Comparison of ENCODE assay signal across 11 mouse cellular contexts in genomic region chr17:7219044-7219718, GRCm38 (mm10). TPM values are rescaled to one million over a fixed set of nuclear protein-coding genes. Genes with fewer than 3 reads are reported as not detected.
DNase-seq lines count a peak whose midpoint lies in the region; ATAC-seq and TF ChIP-seq lines count a peak whose summit lies in the region.
"Had no signal": no experiment of that assay in that cellular context is flagged by ENCODE, and none has a peak within 500 bp of the region (broad histone marks: within the 10 kb centered on the region; RNA-seq: fewer than 3 reads in every experiment).

No protein-coding gene starts in this region.

- H3K9me3 ChIP-seq in MEL (replicated peaks; ENCODE audit: insufficient read depth, low read length) = no peaks in the 10 kb centered on the region
- no peaks in the 10 kb centered on the region for H3K9me3 ChIP-seq in heart, embryonic 11.5 days (replicated peaks; ENCODE audit: control insufficient read depth, low read length)

- peak; percentile 35 for ATAC-seq in heart, embryonic 11.5 days (replicated peaks; ENCODE audit: insufficient number of reproducible peaks, low FRiP score, low TSS enrichment)
- ATAC-seq: liver, postnatal 0 days had no signal

- 0 out of 2 replicates have a peak, but pooled peaks cover 1% of the 10 kb centered on the region for H3K79me2 ChIP-seq in heart, adult 2 months (replicated peaks; ENCODE audit: control insufficient read depth, insufficient read depth, low read length)
- no peaks in the 10 kb centered on the region for H3K79me2 ChIP-seq in MEL (ENCODE audit: control insufficient read depth, insufficient read depth, low read length, poor library complexity)

- no peak for TF ChIP-seq RAD21 in MEL (IDR thresholded peaks at IDR 0.05; ENCODE audit: low read depth, low read length)

- H3K4me1 ChIP-seq in heart, adult 2 months (ENCODE audit: control insufficient read depth, insufficient read depth, low read length) = peaks cover 10% of the 10 kb centered on the region
- H3K4me1 ChIP-seq in MEL (ENCODE audit: control insufficient read depth in 1 of 2, insufficient read depth in 2 of 2, low read length in 2 of 2) = peaks cover 5 to 16% of the 10 kb centered on the region in 2 experiments
- H3K4me1 ChIP-seq in heart, embryonic 11.5 days (ENCODE audit: control insufficient read depth, insufficient read depth, low read length) = peaks cover 26% of the 10 kb centered on the region

- no peak overlapping the region for H3K4me3 ChIP-seq in heart, adult 2 months
- H3K4me3 ChIP-seq in MEL (ENCODE audit: control insufficient read depth in 1 of 2, insufficient read depth in 1 of 2, low read depth in 2 of 2, low read length in 2 of 2) = no peak overlapping the region
- no peak overlapping the region for H3K4me3 ChIP-seq in heart, embryonic 11.5 days (ENCODE audit: low read depth, low read length)
- H3K4me3 ChIP-seq: erythroblast, embryonic 14.5 days had no signal

- intact Hi-C loops in heart, adult 2 months (cut with DNase I) = no loop called here
- intact Hi-C loops in heart, postnatal 25 days (cut with DNase I) = loop anchor here (5.0 kb wide), 1 partner anchor 42 kb away; no protein-coding TSS in a partner anchor

- no peaks in the 10 kb centered on the region for H3K36me3 ChIP-seq in heart, adult 2 months (ENCODE audit: control insufficient read depth, insufficient read depth, low read length)
- H3K36me3 ChIP-seq in MEL (ENCODE audit: control insufficient read depth in 1 of 2, insufficient read depth in 2 of 2, low read length in 2 of 2) = peaks cover 0 to 16% of the 10 kb centered on the region in 2 experiments; a peak in 2 of 4 replicates
- no peaks in the 10 kb centered on the region for H3K36me3 ChIP-seq in heart, embryonic 11.5 days (ENCODE audit: control insufficient read depth, insufficient read depth, low read length)

- peak; percentile 30 to 34 for DNase-seq in heart, adult 2 months
- DNase-seq in heart, postnatal 25 days (ENCODE audit: low spot score) = no peak
- peak; percentile 77 for DNase-seq in MEL (ENCODE audit: low read depth, low spot score)
- peak; percentile 16 for DNase-seq in lung, postnatal 25 days (ENCODE audit: low spot score)
- no peak for DNase-seq in embryo, embryonic 11 days
- no peak for DNase-seq in spleen, postnatal 10 days (ENCODE audit: low spot score in 2 of 2)
- DNase-seq in layer of hippocampus, postnatal 25 days (ENCODE audit: extremely low spot score in 1 of 2, low spot score in 1 of 2) = no peak
- DNase-seq: kidney, postnatal 4 days; liver, postnatal 0 days had no signal

- no peak overlapping the region for H3K27ac ChIP-seq in heart, adult 2 months
- H3K27ac ChIP-seq in MEL (ENCODE audit: control insufficient read depth, low read depth, low read length) = no peak overlapping the region; the same call in 1 of the 2 replicates
- H3K27ac ChIP-seq in heart, embryonic 11.5 days (ENCODE audit: low read depth, low read length) = peak overlapping the region; percentile 57; the same call in 1 of the 2 replicates

- no peak for TF ChIP-seq EP300 in heart, adult 2 months (IDR thresholded peaks at IDR 0.05; ENCODE audit: insufficient read depth, low read depth, low read length)
- TF ChIP-seq EP300 in MEL (IDR thresholded peaks at IDR 0.05; ENCODE audit: low read depth in 1 of 2, low read length in 2 of 2) = peak in 1 of 2 experiments; percentile 21; a peak in 1 of 4 replicates

- 23% methylated on average over 11 of the region's 11 CpGs for WGBS in heart, adult 2 months
- WGBS in heart, embryonic 11.5 days (ENCODE audit: insufficient replicate concordance) = 19% methylated on average over 11 of the region's 11 CpGs

- H3K27me3 ChIP-seq in heart, adult 2 months (ENCODE audit: control insufficient read depth, insufficient read depth, low read length) = no peaks in the 10 kb centered on the region
- no peaks in the 10 kb centered on the region for H3K27me3 ChIP-seq in MEL (ENCODE audit: control insufficient read depth in 1 of 2, insufficient read depth in 2 of 2, low read length in 2 of 2)
- no peaks in the 10 kb centered on the region for H3K27me3 ChIP-seq in heart, embryonic 11.5 days (ENCODE audit: control insufficient read depth, insufficient read depth, low read length)

- H3K4me2 ChIP-seq in heart, embryonic 11.5 days = no peak overlapping the region

- H3K9ac ChIP-seq in heart, adult 2 months (ENCODE audit: low read depth, low read length) = no peak overlapping the region
- no peak overlapping the region for H3K9ac ChIP-seq in MEL (ENCODE audit: control insufficient read depth, low read depth, low read length, poor library complexity, severe bottlenecking)
- H3K9ac ChIP-seq in heart, embryonic 11.5 days (ENCODE audit: low read depth, low read length) = no peak overlapping the region
- H3K9ac ChIP-seq: liver, postnatal 0 days had no signal

- TF ChIP-seq CTCF in heart, adult 2 months (IDR thresholded peaks at IDR 0.05) = no peak
- TF ChIP-seq CTCF in MEL (IDR thresholded peaks at IDR 0.05 in 2 of 3, conservative IDR thresholded peaks at IDR 0.05 in 1 of 3; ENCODE audit: control insufficient read depth in 1 of 3, insufficient read depth in 1 of 3, low read depth in 2 of 3, low read length in 3 of 3, poor library complexity in 1 of 3, severe bottlenecking in 1 of 3) = no peak

- TF ChIP-seq POLR2A in heart, adult 2 months (IDR thresholded peaks at IDR 0.05; ENCODE audit: insufficient read depth, low read depth, low read length) = no peak
- TF ChIP-seq POLR2A in MEL (IDR thresholded peaks at IDR 0.05; ENCODE audit: control insufficient read depth in 1 of 2, insufficient read depth in 1 of 2, low read depth in 1 of 2, low read length in 2 of 2, poor library complexity in 1 of 2) = no peak

TF ChIP-seq in MEL, 35 proteins besides CTCF, POLR2A, EP300 and RAD21:
- TF ChIP-seq HCFC1 (IDR thresholded peaks at IDR 0.05; ENCODE audit: low read depth, low read length) (no peak), POLR2AphosphoS2 (IDR thresholded peaks at IDR 0.05; ENCODE audit: low read length) (no peak), ETS1 (IDR thresholded peaks at IDR 0.05; ENCODE audit: low read depth, low read length) (peak; percentile 26; the same call in 1 of the 2 replicates), USF1 (IDR thresholded peaks at IDR 0.05; ENCODE audit: low read depth, low read length) (no peak), CHD2 (IDR thresholded peaks at IDR 0.05; ENCODE audit: low read length) (no peak), BHLHE40 (IDR thresholded peaks at IDR 0.05; ENCODE audit: borderline replicate concordance, low read depth, low read length) (peak; percentile 67; the same call in 1 of the 2 replicates), TAL1 (IDR thresholded peaks at IDR 0.05; ENCODE audit: low read length) (peak; percentile 16; the same call in 1 of the 2 replicates)
TF ChIP-seq in MEL: peak in this region for 3.

RNA-seq across cellular contexts. Expression of gene Rps6ka2, which starts 49.3 kb away (rescaled TPM):
- total RNA-seq in heart, adult 2 months (2021) = 10 to 100 TPM; 33.6 to 33.7 TPM
- 26.4 and 45.6 TPM in 2 replicates for polyA plus RNA-seq in heart, adult 2 months (2012; rRNA removed)
- total RNA-seq in heart, postnatal 25 days (2021) = 10 to 100 TPM; 23.2 to 23.7 TPM
- total RNA-seq in MEL (2012; rRNA removed) = 5.2 and 6.0 TPM in 2 replicates
- polyA plus RNA-seq in MEL (2012; ENCODE audit: insufficient read depth in 1 of 2, insufficient read length in 2 of 2, low read depth in 1 of 2, low replicate concordance in 2 of 2, missing spikeins in 1 of 2) = 10 to 100 TPM in 1 of 2 experiments, not detected in 1; 11.2 TPM
- polyA plus RNA-seq in heart, embryonic 11.5 days (2014; fragmentation: Nextera tagmentation; extraction: Ambion mirVana) = 45.3 and 56.0 TPM in 2 replicates
- 10 to 100 TPM; 34.3 TPM for total RNA-seq in layer of hippocampus, postnatal 25 days (2021)

Comparison
In these comparisons a context has a peak if more than half of its experiments do, and no peak if none do; other contexts are left out.
1. DNase-seq: peak in heart, adult 2 months (2 of 2), MEL (single experiment) and lung, postnatal 25 days (single experiment); none in heart, postnatal 25 days (single experiment), embryo, embryonic 11 days (single experiment), spleen, postnatal 10 days (0 of 2) and layer of hippocampus, postnatal 25 days (0 of 2).